Comparison of ENCODE assay signal across 8 mouse cellular contexts in the genomic region with DNA sequence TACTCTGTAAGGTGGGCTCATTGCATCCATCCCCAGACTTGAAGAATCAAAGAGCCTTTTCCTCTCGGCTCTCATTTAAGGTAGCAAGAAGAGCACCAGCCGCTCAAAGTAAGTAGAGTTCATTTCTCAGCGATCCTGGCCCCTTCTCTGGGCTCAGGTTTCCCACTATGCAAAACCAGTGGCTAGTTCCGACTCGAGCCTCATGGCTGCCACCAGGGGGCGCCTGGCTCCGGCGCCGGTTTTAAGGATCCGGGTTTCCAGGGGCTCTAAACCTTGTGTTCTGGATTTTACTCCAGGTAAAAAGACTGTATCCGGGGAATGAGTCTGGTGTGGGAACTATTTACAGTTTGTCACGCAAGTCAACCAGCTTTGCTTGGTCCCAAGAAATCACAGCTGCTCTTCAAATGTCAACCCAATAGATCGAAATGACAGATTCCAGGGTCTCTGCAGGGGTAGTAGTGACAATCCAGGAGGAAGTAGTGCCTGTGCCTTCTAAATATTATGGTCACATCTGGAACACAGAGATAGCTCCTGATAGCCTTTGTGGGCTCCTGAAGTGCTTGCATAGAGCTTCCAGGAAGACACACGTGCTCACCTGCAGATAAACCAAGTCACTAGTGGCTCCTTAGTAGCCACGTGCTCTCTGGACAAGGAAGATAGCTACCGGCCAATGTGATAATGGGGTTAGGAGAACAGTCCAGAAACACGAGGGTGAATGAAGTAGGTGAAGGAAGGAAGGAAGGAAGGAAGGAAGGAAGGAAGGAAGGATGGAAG. TPM values are rescaled to one million over a fixed set of nuclear protein-coding genes. Genes with fewer than 3 reads are reported as not detected.
DNase-seq lines count a peak whose midpoint lies in the region; ATAC-seq and TF ChIP-seq lines count a peak whose summit lies in the region.

No protein-coding gene starts in this region.

- no peak overlapping the region for H3K27ac ChIP-seq in forebrain, embryonic 10.5 days
- no peak overlapping the region for H3K27ac ChIP-seq in forebrain, embryonic 13.5 days
- H3K27ac ChIP-seq in kidney, embryonic 15.5 days, result no peak overlapping the region
- H3K27ac ChIP-seq in liver, postnatal 0 days (ENCODE audit: low read depth), result no peak overlapping the region
- no peak overlapping the region for H3K27ac ChIP-seq in spleen, adult 2 months (ENCODE audit: insufficient read depth, low read length)

- no peaks in the 10 kb centered on the region for H3K9me3 ChIP-seq in forebrain, embryonic 10.5 days
- H3K9me3 ChIP-seq in forebrain, embryonic 13.5 days (replicated peaks), result no peaks in the 10 kb centered on the region
- H3K9me3 ChIP-seq in kidney, embryonic 15.5 days (replicated peaks), result no peaks in the 10 kb centered on the region
- no peaks in the 10 kb centered on the region for H3K9me3 ChIP-seq in liver, postnatal 0 days (ENCODE audit: low read length)

- no peak overlapping the region for H3K9ac ChIP-seq in forebrain, embryonic 13.5 days
- H3K9ac ChIP-seq in kidney, embryonic 15.5 days, result no peak overlapping the region
- no peak overlapping the region for H3K9ac ChIP-seq in liver, postnatal 0 days (replicated peaks)

- H3K4me2 ChIP-seq in forebrain, embryonic 13.5 days, result no peak overlapping the region
- H3K4me2 ChIP-seq in kidney, embryonic 15.5 days, result peak overlapping the region; percentile 10; the same call in 1 of the 2 replicates
- H3K4me2 ChIP-seq in liver, postnatal 0 days (ENCODE audit: low read depth, low read length), result no peak overlapping the region

- H3K27me3 ChIP-seq in forebrain, embryonic 10.5 days (ENCODE audit: poor library complexity, severe bottlenecking), result peaks cover 99% of the 10 kb centered on the region
- peaks cover 76% of the 10 kb centered on the region for H3K27me3 ChIP-seq in forebrain, embryonic 13.5 days
- H3K27me3 ChIP-seq in kidney, embryonic 15.5 days, result peaks cover 72% of the 10 kb centered on the region
- peaks cover 49% of the 10 kb centered on the region for H3K27me3 ChIP-seq in liver, postnatal 0 days (ENCODE audit: insufficient read depth, low read length)
- H3K27me3 ChIP-seq in spleen, adult 2 months (ENCODE audit: control insufficient read depth, insufficient read depth, low read length), result peaks cover 3% of the 10 kb centered on the region

- H3K4me1 ChIP-seq in forebrain, embryonic 10.5 days, result peaks cover 27% of the 10 kb centered on the region
- H3K4me1 ChIP-seq in forebrain, embryonic 13.5 days, result no peaks in the 10 kb centered on the region
- H3K4me1 ChIP-seq in kidney, embryonic 15.5 days, result peaks cover 19% of the 10 kb centered on the region
- H3K4me1 ChIP-seq in liver, postnatal 0 days (ENCODE audit: insufficient read depth), result peaks cover 6% of the 10 kb centered on the region
- H3K4me1 ChIP-seq in spleen, adult 2 months (ENCODE audit: control insufficient read depth, insufficient read depth, insufficient read length), result no peaks in the 10 kb centered on the region

- DNase-seq in forebrain, embryonic 10.5 days (ENCODE audit: extremely low spot score, low spot score), result peak; percentile 76
- peak; percentile 32 to 35 for DNase-seq in CD8-positive naive resting alpha-beta T cell, adult 2 months (ENCODE audit: low read depth in 2 of 2, low spot score in 2 of 2)
- DNase-seq in c-Kit-positive CD71-positive TER-119-positive erythroid progenitor cells, embryonic 14.5 days (ENCODE audit: low spot score), result peak; percentile 60
- peak; percentile 49 to 54 for DNase-seq in frontal cortex, postnatal 36 days (ENCODE audit: low spot score in 2 of 2)
- DNase-seq in liver, postnatal 0 days, result peak; percentile 74
- DNase-seq in spleen, adult 2 months (ENCODE audit: low read depth in 1 of 2, low spot score in 2 of 2), result peak in 1 of 2 experiments; percentile 22

- WGBS in forebrain, embryonic 10.5 days, result 21% methylated on average over 17 of the region's 17 CpGs
- 22% methylated on average over 17 of the region's 17 CpGs for WGBS in forebrain, embryonic 13.5 days
- WGBS in kidney, embryonic 15.5 days, result 18% methylated on average over 17 of the region's 17 CpGs
- WGBS in liver, postnatal 0 days (ENCODE audit: insufficient replicate concordance), result 11% methylated on average over 17 of the region's 17 CpGs
- WGBS in spleen, adult 2 months, result 11% methylated on average over 17 of the region's 17 CpGs

- H3K4me3 ChIP-seq in forebrain, embryonic 10.5 days, result no peak overlapping the region
- H3K4me3 ChIP-seq in forebrain, embryonic 13.5 days, result no peak overlapping the region
- no peak overlapping the region for H3K4me3 ChIP-seq in kidney, embryonic 15.5 days (replicated peaks)
- H3K4me3 ChIP-seq in liver, postnatal 0 days (ENCODE audit: low read depth, low read length), result no peak overlapping the region
- no peak overlapping the region for H3K4me3 ChIP-seq in spleen, adult 2 months (ENCODE audit: extremely low read depth, insufficient read depth, insufficient read length)

- no peaks in the 10 kb centered on the region for H3K36me3 ChIP-seq in forebrain, embryonic 10.5 days (replicated peaks)
- no peaks in the 10 kb centered on the region for H3K36me3 ChIP-seq in forebrain, embryonic 13.5 days (ENCODE audit: poor library complexity, severe bottlenecking)
- H3K36me3 ChIP-seq in kidney, embryonic 15.5 days, result no peaks in the 10 kb centered on the region
- no peaks in the 10 kb centered on the region for H3K36me3 ChIP-seq in liver, postnatal 0 days (replicated peaks; ENCODE audit: insufficient read depth, low read length)
- no peaks in the 10 kb centered on the region for H3K36me3 ChIP-seq in spleen, adult 2 months (ENCODE audit: control insufficient read depth, insufficient read depth, low read length)

- peak; percentile 85 for TF ChIP-seq CTCF in liver, postnatal 0 days (IDR thresholded peaks at IDR 0.05; ENCODE audit: low read depth)
- TF ChIP-seq CTCF in spleen, adult 2 months (IDR thresholded peaks at IDR 0.05; ENCODE audit: extremely low read depth, insufficient read depth, insufficient read length, insufficient replicate concordance), result peak; percentile 78

- no peak for TF ChIP-seq EP300 in liver, postnatal 0 days (IDR thresholded peaks at IDR 0.05; ENCODE audit: low read depth)

- TF ChIP-seq POLR2A in spleen, adult 2 months (IDR thresholded peaks at IDR 0.05; ENCODE audit: low read depth, low read length), result no peak

- ATAC-seq in forebrain, embryonic 13.5 days, result no peak; the same call in 1 of the 2 replicates
- ATAC-seq in kidney, embryonic 15.5 days (replicated peaks; ENCODE audit: low FRiP score), result no peak
- no peak for ATAC-seq in liver, postnatal 0 days

RNA-seq across cellular contexts. Expression of a gene that starts 1.6 kb away (rescaled TPM):
- not detected in 2 replicates for polyA plus RNA-seq in forebrain, embryonic 10.5 days (2016; fragmentation: Nextera tagmentation; extraction: Ambion mirVana)
- polyA plus RNA-seq in forebrain, embryonic 13.5 days (2015; fragmentation: Nextera tagmentation; extraction: Ambion mirVana), result not detected in 2 replicates
- not detected in 2 replicates for polyA plus RNA-seq in kidney, embryonic 15.5 days (2015; fragmentation: Nextera tagmentation; extraction: Ambion mirVana)
- 0.72 TPM in 1 of 2 replicates, not detected in the other for polyA plus RNA-seq in liver, postnatal 0 days (2015; fragmentation: Nextera tagmentation; extraction: Ambion mirVana)
- 0.29 and 0.50 TPM in 2 replicates for polyA plus RNA-seq in spleen, adult 2 months (2012; rRNA removed)

RNA-seq across cellular contexts. Expression of a gene that starts 5.0 kb away (rescaled TPM):
- not detected in 2 replicates for polyA plus RNA-seq in forebrain, embryonic 10.5 days (2016; fragmentation: Nextera tagmentation; extraction: Ambion mirVana)
- polyA plus RNA-seq in forebrain, embryonic 13.5 days (2015; fragmentation: Nextera tagmentation; extraction: Ambion mirVana), result not detected in 2 replicates
- polyA plus RNA-seq in kidney, embryonic 15.5 days (2015; fragmentation: Nextera tagmentation; extraction: Ambion mirVana), result 3.6 TPM in 1 of 2 replicates, not detected in the other
- polyA plus RNA-seq in liver, postnatal 0 days (2015; fragmentation: Nextera tagmentation; extraction: Ambion mirVana), result 1.8 TPM in 1 of 2 replicates, not detected in the other
- polyA plus RNA-seq in spleen, adult 2 months (2012; rRNA removed), result 0.72 TPM in 1 of 2 replicates, not detected in the other

RNA-seq across cellular contexts. Expression of a gene that starts 14.4 kb away (rescaled TPM):
- 15.7 and 16.2 TPM in 2 replicates for polyA plus RNA-seq in forebrain, embryonic 10.5 days (2016; fragmentation: Nextera tagmentation; extraction: Ambion mirVana)
- polyA plus RNA-seq in forebrain, embryonic 13.5 days (2015; fragmentation: Nextera tagmentation; extraction: Ambion mirVana), result 19.8 and 22.0 TPM in 2 replicates
- 14.0 and 14.2 TPM in 2 replicates for polyA plus RNA-seq in kidney, embryonic 15.5 days (2015; fragmentation: Nextera tagmentation; extraction: Ambion mirVana)
- polyA plus RNA-seq in liver, postnatal 0 days (2015; fragmentation: Nextera tagmentation; extraction: Ambion mirVana), result 3.9 and 4.4 TPM in 2 replicates
- 7.5 TPM in 2 replicates for polyA plus RNA-seq in spleen, adult 2 months (2012; rRNA removed)

RNA-seq across cellular contexts. Expression of a gene that starts 42.6 kb away (rescaled TPM):
- not detected in 2 replicates for polyA plus RNA-seq in forebrain, embryonic 10.5 days (2016; fragmentation: Nextera tagmentation; extraction: Ambion mirVana)
- polyA plus RNA-seq in forebrain, embryonic 13.5 days (2015; fragmentation: Nextera tagmentation; extraction: Ambion mirVana), result not detected in 2 replicates
- 0.19 and 0.33 TPM in 2 replicates for polyA plus RNA-seq in kidney, embryonic 15.5 days (2015; fragmentation: Nextera tagmentation; extraction: Ambion mirVana)
- 18.5 and 25.1 TPM in 2 replicates for polyA plus RNA-seq in liver, postnatal 0 days (2015; fragmentation: Nextera tagmentation; extraction: Ambion mirVana)
- 0.20 and 0.58 TPM in 2 replicates for polyA plus RNA-seq in spleen, adult 2 months (2012; rRNA removed)

RNA-seq across cellular contexts. Expression of a gene that starts 53.5 kb away (rescaled TPM):
- polyA plus RNA-seq in forebrain, embryonic 10.5 days (2016; fragmentation: Nextera tagmentation; extraction: Ambion mirVana), result 37.3 and 39.8 TPM in 2 replicates
- 35.6 and 39.0 TPM in 2 replicates for polyA plus RNA-seq in forebrain, embryonic 13.5 days (2015; fragmentation: Nextera tagmentation; extraction: Ambion mirVana)
- polyA plus RNA-seq in kidney, embryonic 15.5 days (2015; fragmentation: Nextera tagmentation; extraction: Ambion mirVana), result 35.3 and 36.5 TPM in 2 replicates
- 5.8 and 6.4 TPM in 2 replicates for polyA plus RNA-seq in liver, postnatal 0 days (2015; fragmentation: Nextera tagmentation; extraction: Ambion mirVana)
- 15.2 and 18.5 TPM in 2 replicates for polyA plus RNA-seq in spleen, adult 2 months (2012; rRNA removed)
